Mouse (Mus musculus) MEL (cell line): Measurements from ENCODE around the gene Nrtn. TPM values are rescaled to one million over a fixed set of nuclear protein-coding genes. Genes with fewer than 3 reads are reported as not detected.

Experiments
- DNase-seq: peaks from one replicate; pipeline ENCODE4 v3.0.0; 2011; ENCODE audit warnings: low read depth, low spot score
- H3K27ac ChIP-seq: 2 replicates; pipeline ENCODE4 v1.5.1; 2012; ENCODE audit warnings: low read depth, mild to moderate bottlenecking, control low read depth, low read length, moderate library complexity; ENCODE audit not compliant: control insufficient read depth
- H3K27me3 ChIP-seq, 2 experiments: fragments of 150-350 bp in 1 of 2; sonication (generic) in 1 of 2; 2 replicates each; pipeline ENCODE4 v1.6.1; 2012; ENCODE audit warnings: low read length in 2 of 2, mild to moderate bottlenecking in 2 of 2, improper control_type of control experiment in 1 of 2, moderate library complexity in 1 of 2; ENCODE audit not compliant: insufficient read depth in 2 of 2, control insufficient read depth in 1 of 2
- H3K36me3 ChIP-seq, 2 experiments: 2 replicates each; pipeline ENCODE4 v1.6.1; 2012 to 2014; ENCODE audit warnings: low read length in 2 of 2, improper control_type of control experiment in 1 of 2, inconsistent platforms in 1 of 2, mild to moderate bottlenecking in 1 of 2; ENCODE audit not compliant: insufficient read depth in 2 of 2, control insufficient read depth in 1 of 2
- H3K4me1 ChIP-seq, 2 experiments: fragments of 150-350 bp in 1 of 2; sonication (generic) in 1 of 2; 2 replicates each; pipeline ENCODE4 v1.6.1; 2012; ENCODE audit warnings: low read length in 2 of 2, improper control_type of control experiment in 1 of 2, mild to moderate bottlenecking in 1 of 2; ENCODE audit not compliant: insufficient read depth in 2 of 2, control insufficient read depth in 1 of 2
- H3K4me3 ChIP-seq, 2 experiments: fragments of 150-350 bp in 1 of 2; sonication (generic) in 1 of 2; 2 replicates each; pipeline ENCODE4 v1.5.1; 2012; ENCODE audit warnings: low read depth in 2 of 2, low read length in 2 of 2, mild to moderate bottlenecking in 2 of 2, moderate library complexity in 2 of 2, control low read depth in 1 of 2, improper control_type of control experiment in 1 of 2; ENCODE audit not compliant: control insufficient read depth in 1 of 2, insufficient read depth in 1 of 2
- H3K79me2 ChIP-seq: 2 replicates; pipeline ENCODE4 v1.6.1; 2012; ENCODE audit warnings: mild to moderate bottlenecking, low read length, moderate library complexity; ENCODE audit not compliant: control insufficient read depth, poor library complexity, insufficient read depth
- H3K9ac ChIP-seq: 2 replicates; pipeline ENCODE4 v1.6.1; 2012; ENCODE audit warnings: low read depth, mild to moderate bottlenecking, control low read depth, low read length, moderate library complexity; ENCODE audit not compliant: control insufficient read depth, poor library complexity, severe bottlenecking
- H3K9me3 ChIP-seq: fragments of 150-350 bp; sonication (generic); replicated peaks from 2 replicates; pipeline ENCODE4 v1.6.1; 2012; ENCODE audit warnings: mild to moderate bottlenecking, low read length, improper control_type of control experiment, moderate library complexity; ENCODE audit not compliant: insufficient read depth
- CHD1 ChIP-seq: IDR thresholded peaks from 2 replicates; pipeline ENCODE4 v1.6.1; 2012; ENCODE audit warnings: low read depth, mild to moderate bottlenecking, inconsistent platforms, low read length, improper control_type of control experiment
- CHD2 ChIP-seq: IDR thresholded peaks from 2 replicates; pipeline ENCODE4 v1.6.1; 2011; ENCODE audit warnings: low read length, improper control_type of control experiment
- ELF1 ChIP-seq: IDR thresholded peaks from 2 replicates; pipeline ENCODE4 v1.6.1; 2014; ENCODE audit warnings: low read depth, mild to moderate bottlenecking, inconsistent platforms, low read length, improper control_type of control experiment, moderate library complexity
- ETS1 ChIP-seq: IDR thresholded peaks from 2 replicates; pipeline ENCODE4 v1.6.1; 2012; ENCODE audit warnings: low read depth, mild to moderate bottlenecking, inconsistent platforms, low read length, improper control_type of control experiment, moderate library complexity
- HCFC1 ChIP-seq: IDR thresholded peaks from 2 replicates; pipeline ENCODE4 v1.6.1; 2012; ENCODE audit warnings: low read depth, mild to moderate bottlenecking, inconsistent platforms, low read length, improper control_type of control experiment, moderate library complexity
- JUND ChIP-seq: IDR thresholded peaks from 2 replicates; pipeline ENCODE4 v1.6.1; 2011; ENCODE audit warnings: low read depth, mild to moderate bottlenecking, improper control_type of control experiment, low read length
- MAFK ChIP-seq: IDR thresholded peaks from 2 replicates; pipeline ENCODE4 v1.6.1; 2011; ENCODE audit warnings: low read depth, mild to moderate bottlenecking, low read length, improper control_type of control experiment, borderline replicate concordance
- MAX ChIP-seq: IDR thresholded peaks from 2 replicates; pipeline ENCODE4 v1.6.1; 2011; ENCODE audit warnings: low read length, improper control_type of control experiment
- MYC ChIP-seq: IDR thresholded peaks from 2 replicates; pipeline ENCODE4 v1.6.1; 2011; ENCODE audit warnings: low read depth, mild to moderate bottlenecking, low read length, improper control_type of control experiment, moderate library complexity
- NELFE ChIP-seq: IDR thresholded peaks from 2 replicates; pipeline ENCODE4 v1.6.1; 2011; ENCODE audit warnings: low read depth, low read length, improper control_type of control experiment
- NRF1 ChIP-seq: IDR thresholded peaks from 2 replicates; pipeline ENCODE4 v1.6.1; 2014; ENCODE audit warnings: low read depth, mild to moderate bottlenecking, inconsistent platforms, low read length, improper control_type of control experiment, moderate library complexity; ENCODE audit not compliant: poor library complexity, insufficient read depth, severe bottlenecking
- POLR2A ChIP-seq, 2 experiments: IDR thresholded peaks; 2 replicates each; pipeline ENCODE4 v1.6.1; 2011 to 2012; ENCODE audit warnings: low read length in 2 of 2, mild to moderate bottlenecking in 2 of 2, control low read depth in 1 of 2, improper control_type of control experiment in 1 of 2, low read depth in 1 of 2, moderate library complexity in 1 of 2; ENCODE audit not compliant: control insufficient read depth in 1 of 2, insufficient read depth in 1 of 2, poor library complexity in 1 of 2
- POLR2AphosphoS2 ChIP-seq: IDR thresholded peaks from 2 replicates; pipeline ENCODE4 v1.6.1; 2011; ENCODE audit warnings: low read length, improper control_type of control experiment
- POLR2AphosphoS5 ChIP-seq: IDR thresholded peaks from 2 replicates; pipeline ENCODE4 v1.6.1; 2012; ENCODE audit warnings: low read depth, borderline replicate concordance, mild to moderate bottlenecking, inconsistent platforms, low read length, moderate library complexity, mixed read lengths
- RAD21 ChIP-seq: IDR thresholded peaks from 2 replicates; pipeline ENCODE4 v1.6.1; 2011; ENCODE audit warnings: mild to moderate bottlenecking, low read depth, low read length, improper control_type of control experiment
- TBP ChIP-seq: IDR thresholded peaks from 2 replicates; pipeline ENCODE4 v1.8.0; 2011; ENCODE audit warnings: low read depth, low read length, improper control_type of control experiment
- USF1 ChIP-seq: IDR thresholded peaks from 2 replicates; pipeline ENCODE4 v1.6.1; 2014; ENCODE audit warnings: low read depth, mild to moderate bottlenecking, inconsistent platforms, low read length, improper control_type of control experiment, moderate library complexity
- polyA plus RNA-seq, 2 experiments: library from polyadenylated mRNA; stranded (reverse) in 1 of 2; unstranded in 1 of 2; fragments of >175 nt in 1 of 2; fragments of >200 nt in 1 of 2; gene quantifications; 2 replicates each; pipeline versions ENCODE4 v1.2.1 to v1.2.4; 2012; ENCODE audit warnings: low replicate concordance in 2 of 2, low read depth in 1 of 2; ENCODE audit not compliant: insufficient read length in 2 of 2, insufficient read depth in 1 of 2, missing spikeins in 1 of 2
- total RNA-seq: library from RNA; depleted of rRNA; stranded (reverse); fragments of 300-350 nt; gene quantifications from 2 replicates; pipeline ENCODE4 v1.2.3, GENCODE M21; 2012

Gene Nrtn
- total and polyA plus RNA-seq, 3 experiments = 10.9 to 11.8 TPM; not detected in 1

DNA sequence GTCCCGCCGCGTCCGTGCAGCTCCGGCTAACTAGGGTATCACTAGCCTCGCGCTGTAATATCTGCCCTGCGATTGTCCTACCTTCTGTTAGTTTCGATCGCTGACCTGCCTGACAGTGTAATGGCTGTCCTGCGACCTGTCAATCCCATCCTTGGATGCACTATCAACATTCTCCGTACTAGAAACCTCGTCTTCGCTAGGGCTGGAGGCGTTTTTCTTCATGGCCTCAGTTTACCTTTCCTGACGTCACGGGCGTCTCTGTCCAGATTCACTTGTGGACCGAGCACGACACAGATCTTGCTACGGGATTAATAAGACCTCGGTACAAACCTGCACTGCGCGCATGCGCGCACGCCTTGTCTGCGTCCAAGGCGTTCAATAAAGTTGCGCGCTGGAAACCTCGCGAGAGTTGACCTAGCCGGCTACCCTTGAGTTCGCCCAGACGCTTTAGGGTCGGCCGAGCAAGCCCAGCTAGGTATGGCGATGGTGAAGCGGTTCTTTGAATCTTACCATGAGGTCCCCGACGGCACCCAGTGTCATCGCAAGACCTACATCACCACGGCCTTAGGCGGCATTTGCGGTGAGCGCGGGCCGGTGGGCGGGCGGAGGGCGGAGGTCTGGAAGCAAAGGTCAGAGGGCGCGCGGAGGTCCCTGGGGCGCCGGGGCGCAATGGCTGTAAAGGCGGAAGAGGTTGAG, 39.8 kb downstream of the Nrtn start, which contains the start of the genes Ndufa11 and Vmac (continued):
- TF ChIP-seq CHD1 (no peak), ELF1 (no peak), CHD2 (peak; percentile 98), RAD21 (no peak), MAFK (no peak), ETS1 (0 out of 2 replicates have a peak, but pooled peaks have one; percentile 18), MYC (no peak), JUND (no peak), POLR2A (IDR thresholded peaks at IDR 0.05; ENCODE audit: control insufficient read depth in 1 of 2, insufficient read depth in 1 of 2, low read depth in 1 of 2, low read length in 2 of 2, poor library complexity in 1 of 2) (peak; percentile 93 to 94), USF1 (no peak)

DNA sequence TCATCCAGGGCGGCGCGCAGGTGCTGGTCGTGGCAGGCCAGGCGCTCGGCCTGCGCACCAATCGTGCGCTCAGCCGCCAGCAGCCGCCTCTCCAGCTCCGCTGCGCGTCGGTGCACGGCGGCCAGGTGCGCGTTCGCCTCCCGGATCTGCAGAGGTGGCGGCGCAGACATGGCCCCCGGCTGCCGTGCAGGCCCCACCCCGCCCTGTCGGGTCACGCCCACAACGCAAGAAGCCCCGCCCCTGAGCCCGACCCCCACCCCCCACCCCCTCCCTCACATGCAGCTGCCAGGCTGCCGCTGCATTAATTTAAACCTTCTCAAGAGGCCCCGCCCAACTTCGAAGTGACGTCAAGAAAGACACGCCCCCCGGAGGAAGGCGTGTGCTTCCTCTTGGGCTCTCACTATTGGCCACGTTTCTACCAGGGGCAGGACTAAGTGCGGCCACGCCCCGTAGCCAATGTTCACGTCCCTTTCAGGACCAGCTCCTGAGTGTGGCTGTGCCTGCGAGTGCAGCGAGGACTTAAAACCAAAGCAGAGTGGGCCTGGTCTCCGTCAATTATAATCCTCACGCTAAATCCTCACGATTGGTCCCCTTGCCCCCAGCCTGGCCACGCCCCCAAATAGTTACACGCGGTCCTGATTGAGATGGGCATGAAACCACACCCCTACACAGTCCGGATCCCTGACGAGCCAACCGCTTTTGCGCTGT, 40.5 kb downstream of the Nrtn start:
- Histone ChIP-seq H3K4me3 (peak overlapping the region; percentile 75 to 87), H3K4me1 (peaks cover 0 to 12% of the 10 kb centered on the region in 2 experiments; a peak in 1 of 4 replicates), H3K36me3 (peaks cover 0 to 3% of the 10 kb centered on the region in 2 experiments; a peak in 1 of 4 replicates), H3K9ac (peak overlapping the region; percentile 50), H3K27me3 (no peaks in the 10 kb centered on the region), H3K27ac (no peak overlapping the region), H3K79me2 (peaks cover 18% of the 10 kb centered on the region), H3K9me3 (no peaks in the 10 kb centered on the region)
- TF ChIP-seq MAX (peak; percentile 74), POLR2AphosphoS2 (0 out of 2 replicates have a peak, but pooled peaks have one; percentile 2), POLR2AphosphoS5 (no peak), ELF1 (0 out of 2 replicates have a peak, but pooled peaks have one; percentile 5), USF1 (no peak), POLR2A (IDR thresholded peaks at IDR 0.05; ENCODE audit: control insufficient read depth in 1 of 2, insufficient read depth in 1 of 2, low read depth in 1 of 2, low read length in 2 of 2, poor library complexity in 1 of 2) (0 out of 4 replicates have a peak, but pooled peaks of 1 of the 2 experiments have one; percentile 6), NRF1 (0 out of 2 replicates have a peak, but pooled peaks have one; percentile 18), TBP (0 out of 2 replicates have a peak, but pooled peaks have one; percentile 19), NELFE (no peak), RAD21 (no peak), HCFC1 (no peak), CHD1 (no peak)
- DNase-seq = peak; percentile 98
